Mouse (Mus musculus) intestine, embryonic 16.5 days (tissue): ENCODE results near the gene Cfi. TPM values are rescaled to one million over a fixed set of nuclear protein-coding genes. Genes with fewer than 3 reads are reported as not detected.
A peak's percentile ranks its signal among the peaks of the same experiment; 100 is the strongest.

ENCODE experiments used
- ATAC-seq: fragments of 200-750 bp; cut with Nextera tagmentation; 2 replicates; pipeline ENCODE4 v1.8.0; 2017; ENCODE audit warnings: moderate TSS enrichment, moderate library complexity
- H3K27ac ChIP-seq: fragments of 300-500 bp; sonication (generic); 2 replicates; pipeline ENCODE4 v1.5.1; 2014; ENCODE audit warnings: mild to moderate bottlenecking, low read length
- H3K27me3 ChIP-seq: fragments of 300-500 bp; sonication (generic); replicated peaks from 2 replicates; pipeline ENCODE4 v1.6.1; 2014; ENCODE audit warnings: low read length, control low read depth, mixed read lengths; ENCODE audit not compliant: control insufficient read depth, insufficient read depth
- H3K36me3 ChIP-seq: fragments of 300-500 bp; sonication (generic); 2 replicates; pipeline ENCODE4 v1.6.1; 2014; ENCODE audit warnings: low read length, control low read depth; ENCODE audit not compliant: control insufficient read depth, insufficient read depth
- H3K4me1 ChIP-seq: fragments of 300-500 bp; sonication (generic); 2 replicates; pipeline ENCODE4 v1.6.1; 2014; ENCODE audit warnings: low read length, control low read depth, mixed read lengths; ENCODE audit not compliant: control insufficient read depth, insufficient read depth
- H3K4me2 ChIP-seq: fragments of 300-500 bp; sonication (generic); 2 replicates; pipeline ENCODE4 v1.6.1; 2014; ENCODE audit warnings: low read depth, low read length, control low read depth
- H3K4me3 ChIP-seq: fragments of 300-500 bp; sonication (generic); 2 replicates; pipeline ENCODE4 v1.5.1; 2014; ENCODE audit warnings: mild to moderate bottlenecking, low read length
- H3K9ac ChIP-seq: fragments of 300-500 bp; sonication (generic); 2 replicates; pipeline ENCODE4 v1.6.1; 2014; ENCODE audit warnings: low read depth, low read length
- H3K9me3 ChIP-seq: fragments of 300-500 bp; sonication (generic); 2 replicates; pipeline ENCODE4 v1.6.1; 2016; ENCODE audit warnings: low read length, control low read depth; ENCODE audit not compliant: control insufficient read depth
- WGBS: fragments of 180-500 bp; shearing (Covaris S2); extraction: QIAGEN DNeasy Blood & Tissue Kit; methylation state at CpG from one replicate; pipeline ENCODE4 v1.1.7; 2014; 5-methylcytosine and 5-hydroxymethylcytosine counted together
- polyA plus RNA-seq: library from polyadenylated mRNA; unstranded; fragments of >200 nt; fragmentation: Nextera tagmentation; extraction: Ambion mirVana; gene quantifications from 2 replicates; pipeline ENCODE4 v1.2.1, GENCODE M21; 2015

The Cfi gene
- polyA plus RNA-seq = 77.7 and 82.8 TPM in 2 replicates

DNA sequence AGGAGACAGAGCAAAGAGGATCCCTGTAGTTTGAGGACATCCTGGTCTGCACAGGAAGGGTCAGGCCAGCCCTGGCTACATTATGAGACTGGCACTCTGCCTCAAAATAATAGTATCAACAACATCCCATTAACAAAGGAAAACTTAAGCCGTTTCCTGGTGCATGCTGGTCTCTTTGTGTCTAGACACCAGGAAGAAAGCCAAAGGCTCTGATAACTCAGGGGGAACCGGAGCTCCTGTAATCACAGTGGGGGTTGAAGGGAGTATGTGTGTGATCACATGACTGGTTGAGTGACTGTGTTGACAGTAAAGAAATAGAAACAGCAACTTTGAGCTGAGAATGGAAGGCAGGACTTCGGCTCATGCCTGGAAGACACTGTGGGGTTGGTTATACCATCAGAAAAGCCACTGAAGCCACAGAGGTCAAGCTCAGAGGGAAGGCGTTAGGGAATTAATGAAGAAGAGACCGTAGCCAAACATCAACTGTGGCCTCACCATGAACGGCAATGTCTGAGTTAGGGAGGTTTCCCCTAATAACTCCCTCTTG is at the start of gene Cfi:
TSS of gene Cfi (plus strand) at position 497 of the 547 bp plus-strand sequence.
- peak; percentile 23 for ATAC-seq
- Histone ChIP-seq H3K27ac (peak within 1 kb of the TSS; percentile 89), H3K9me3 (no peaks in the 10 kb centered on the region), H3K4me2 (peak within 1 kb of the TSS; percentile 48), H3K27me3 (no peaks in the 10 kb centered on the region), H3K4me3 (peak within 1 kb of the TSS; percentile 40), H3K9ac (peak within 1 kb of the TSS; percentile 21), H3K4me1 (no peaks in the 10 kb centered on the region), H3K36me3 (no peaks in the 10 kb centered on the region)
- 55% methylated on average over 6 of the region's 6 CpGs for WGBS

- no peaks in the 10 kb centered on the region for H3K27me3 ChIP-seq
- H3K4me1 ChIP-seq = no peaks in the 10 kb centered on the region
- H3K36me3 ChIP-seq = no peaks in the 10 kb centered on the region
- no peaks in the 10 kb centered on the region for H3K9me3 ChIP-seq
- 85% methylated on average over 5 of the region's 5 CpGs for WGBS
- H3K27ac ChIP-seq = no peak overlapping the region
- ATAC-seq = no peak
- H3K9ac ChIP-seq = no peak overlapping the region
- H3K4me3 ChIP-seq = no peak overlapping the region
- H3K4me2 ChIP-seq = no peak overlapping the region
Observed at GRCm38 (mm10) chr3:129793801-129794200, 41.9 kb upstream of the Cfi start.

DNA sequence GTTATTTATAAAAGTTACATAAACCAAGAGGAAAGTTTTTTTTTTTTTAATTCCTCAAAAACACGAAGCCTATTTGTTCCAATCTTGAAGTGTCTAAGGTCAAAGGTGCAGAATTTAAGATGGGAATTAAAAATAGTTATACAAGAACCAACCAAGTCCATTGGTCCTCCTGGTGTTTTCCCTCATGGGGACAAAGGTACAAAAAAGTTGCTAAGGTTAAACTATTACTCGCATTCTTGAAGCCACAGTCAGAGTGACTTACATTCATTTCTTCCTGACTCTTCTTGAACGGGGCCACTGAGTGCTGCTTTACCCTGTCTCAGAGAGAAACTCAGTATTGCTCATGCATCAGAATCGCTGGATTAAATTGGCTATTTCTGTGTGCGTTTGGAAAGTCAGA is 38.3 kb upstream of the Cfi start:
- H3K27me3 ChIP-seq = no peaks in the 10 kb centered on the region
- no peaks in the 10 kb centered on the region for H3K4me1 ChIP-seq
- no peaks in the 10 kb centered on the region for H3K36me3 ChIP-seq
- ATAC-seq = no peak
- no peak overlapping the region for H3K4me3 ChIP-seq
- no peak overlapping the region for H3K4me2 ChIP-seq
- no peak overlapping the region for H3K9ac ChIP-seq
- H3K9me3 ChIP-seq = no peaks in the 10 kb centered on the region
- no peak overlapping the region for H3K27ac ChIP-seq
- WGBS = 78% methylated on average over 5 of the region's 5 CpGs

DNA sequence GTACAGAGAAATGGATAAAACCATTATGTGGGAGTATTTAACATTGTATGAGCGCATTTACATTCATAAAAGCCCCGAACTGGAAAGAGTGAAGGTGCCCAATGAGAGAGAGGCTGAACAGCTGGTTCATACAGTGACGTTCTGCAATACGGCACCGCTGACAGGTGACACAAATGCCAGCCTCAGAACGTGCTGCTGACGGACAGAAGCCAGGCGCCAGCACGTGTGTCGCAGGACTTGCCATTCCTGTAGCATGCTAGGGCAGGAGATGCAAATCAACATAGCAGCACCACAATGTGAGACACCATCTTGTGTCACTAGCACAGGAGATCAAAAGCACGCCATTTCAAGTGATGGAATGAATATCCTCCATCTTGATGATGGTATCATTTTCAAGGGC is 37.1 kb upstream of the Cfi start:
- H3K4me3 ChIP-seq = no peak overlapping the region
- H3K9me3 ChIP-seq = no peaks in the 10 kb centered on the region
- 84% methylated on average over 11 of the region's 11 CpGs for WGBS
- H3K9ac ChIP-seq = no peak overlapping the region
- H3K4me1 ChIP-seq = no peaks in the 10 kb centered on the region
- no peak overlapping the region for H3K4me2 ChIP-seq
- no peak overlapping the region for H3K27ac ChIP-seq
- no peak for ATAC-seq
- H3K36me3 ChIP-seq = no peaks in the 10 kb centered on the region
- no peaks in the 10 kb centered on the region for H3K27me3 ChIP-seq

DNA sequence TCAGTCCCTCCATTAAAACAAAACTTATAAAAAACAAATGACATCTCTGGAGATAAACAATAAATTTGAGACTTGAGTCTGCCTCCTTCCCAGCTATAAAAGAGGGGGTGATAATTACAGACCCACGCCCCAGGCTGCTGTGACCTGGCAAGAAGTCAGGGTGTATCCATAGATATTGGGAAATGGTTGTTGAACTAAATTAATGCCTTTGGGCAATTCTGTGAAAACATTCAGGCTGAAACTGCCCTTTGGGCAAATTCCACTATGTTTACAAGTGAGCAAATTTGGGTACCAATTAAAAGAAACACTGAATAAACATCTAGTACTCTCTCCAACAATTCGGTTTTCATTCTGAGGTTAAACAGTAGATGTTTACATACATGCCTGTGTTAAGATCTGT is 36.7 kb upstream of the Cfi start:
- Histone ChIP-seq H3K27ac (no peak overlapping the region), H3K4me3 (no peak overlapping the region), H3K4me1 (no peaks in the 10 kb centered on the region), H3K27me3 (no peaks in the 10 kb centered on the region), H3K4me2 (no peak overlapping the region), H3K9me3 (no peaks in the 10 kb centered on the region), H3K36me3 (no peaks in the 10 kb centered on the region), H3K9ac (no peak overlapping the region)
- no peak for ATAC-seq
- WGBS = 74% methylated on average over 2 of the region's 2 CpGs

- H3K4me2 ChIP-seq = peak within 1 kb of the TSS; percentile 40
- no peaks in the 10 kb centered on the region for H3K27me3 ChIP-seq
- no peaks in the 10 kb centered on the region for H3K4me1 ChIP-seq
- no peak within 1 kb of the TSS for H3K27ac ChIP-seq
- H3K9me3 ChIP-seq = no peaks in the 10 kb centered on the region
- H3K9ac ChIP-seq = no peak within 1 kb of the TSS
- H3K36me3 ChIP-seq = no peaks in the 10 kb centered on the region
- H3K4me3 ChIP-seq = peak within 1 kb of the TSS; percentile 31
- no peak for ATAC-seq
- 72% methylated on average over 10 of the region's 10 CpGs for WGBS
Observed at GRCm38 (mm10) chr3:129803765-129804164, 31.9 kb upstream of the Cfi start, which contains the start of gene Lrit3. Lrit3 (minus strand) TSS chr3:129804030.

- Histone ChIP-seq H3K27me3 (no peaks in the 10 kb centered on the region), H3K4me3 (no peak overlapping the region), H3K4me2 (no peak overlapping the region), H3K27ac (no peak overlapping the region), H3K4me1 (no peaks in the 10 kb centered on the region), H3K36me3 (peaks cover 6% of the 10 kb centered on the region), H3K9me3 (no peaks in the 10 kb centered on the region), H3K9ac (no peak overlapping the region)
- WGBS = 65% methylated on average over 9 of the region's 9 CpGs
- no peak for ATAC-seq
Observed at GRCm38 (mm10) chr3:129820847-129821246, 14.8 kb upstream of the Cfi start.

DNA sequence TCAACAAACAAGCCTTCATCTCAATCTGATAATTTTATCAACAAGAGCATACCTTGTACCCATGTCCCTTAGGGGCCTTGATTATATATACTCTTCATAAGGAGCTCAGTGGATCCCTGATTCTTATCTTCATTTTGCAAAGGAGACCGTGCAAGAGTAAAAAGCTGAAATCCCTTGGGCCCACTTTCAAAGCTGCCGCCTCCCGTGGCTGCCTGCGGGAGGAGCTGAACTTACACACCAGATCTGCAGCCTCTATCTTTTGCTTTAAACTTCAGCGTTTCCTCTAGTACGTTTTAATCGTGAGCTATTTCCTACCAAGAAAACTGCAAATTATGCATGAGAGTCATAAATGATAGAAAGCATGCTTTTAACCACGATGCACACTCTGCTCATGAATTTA is 13.9 kb upstream of the Cfi start:
- H3K4me2 ChIP-seq = no peak overlapping the region
- no peak overlapping the region for H3K4me3 ChIP-seq
- no peak overlapping the region for H3K27ac ChIP-seq
- 78% methylated on average over 8 of the region's 8 CpGs for WGBS
- H3K36me3 ChIP-seq = peaks cover 10% of the 10 kb centered on the region
- H3K27me3 ChIP-seq = no peaks in the 10 kb centered on the region
- H3K4me1 ChIP-seq = no peaks in the 10 kb centered on the region
- ATAC-seq = no peak
- no peaks in the 10 kb centered on the region for H3K9me3 ChIP-seq
- no peak overlapping the region for H3K9ac ChIP-seq

- Histone ChIP-seq H3K27me3 (no peaks in the 10 kb centered on the region), H3K9me3 (no peaks in the 10 kb centered on the region), H3K4me2 (no peak within 1 kb of the TSS), H3K27ac (no peak within 1 kb of the TSS), H3K4me1 (no peaks in the 10 kb centered on the region), H3K4me3 (no peak within 1 kb of the TSS), H3K36me3 (peaks cover 10% of the 10 kb centered on the region), H3K9ac (no peak within 1 kb of the TSS)
- 91% methylated on average over 11 of the region's 11 CpGs for WGBS
- no peak for ATAC-seq
Observed at GRCm38 (mm10) chr3:129822206-129822775, 13.4 kb upstream of the Cfi start, which contains the start of gene Rrh. Rrh (minus strand) TSS chr3:129822587.

DNA sequence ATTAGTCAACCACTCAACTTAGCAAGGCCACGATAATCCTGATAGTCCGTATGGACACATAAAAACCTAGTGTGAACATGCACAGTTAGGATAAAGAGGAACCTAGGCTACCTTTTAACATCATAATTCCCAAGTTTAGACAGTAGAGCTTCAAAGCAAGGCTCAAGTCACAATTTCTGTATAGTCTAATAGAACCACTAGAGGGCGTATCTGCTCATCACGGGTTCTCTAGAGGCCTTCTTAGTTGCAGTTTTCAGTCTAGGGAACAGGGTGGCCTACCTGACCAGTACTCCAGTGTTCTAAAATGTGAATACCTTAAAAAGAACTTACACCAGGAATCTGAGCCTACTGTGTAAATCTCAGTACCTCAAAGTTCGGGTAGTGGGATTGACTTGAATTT is 12.4 kb upstream of the Cfi start:
- Histone ChIP-seq H3K27ac (no peak overlapping the region), H3K4me1 (no peaks in the 10 kb centered on the region), H3K4me3 (no peak overlapping the region), H3K27me3 (no peaks in the 10 kb centered on the region), H3K36me3 (peaks cover 12% of the 10 kb centered on the region), H3K9ac (no peak overlapping the region), H3K9me3 (no peaks in the 10 kb centered on the region), H3K4me2 (no peak overlapping the region)
- 0 out of 2 replicates have a peak, but pooled peaks have one; percentile 58 for ATAC-seq
- 56% methylated on average over 5 of the region's 5 CpGs for WGBS
